Mouse (Mus musculus): ENCODE measurements at regions not wholly inside any gene's neighbourhood (a gene's known extent, or its start where the extent isn't known, plus 50 kb on each side); places are given as distances from the start of the nearest gene placed in this dataset.

DNA sequence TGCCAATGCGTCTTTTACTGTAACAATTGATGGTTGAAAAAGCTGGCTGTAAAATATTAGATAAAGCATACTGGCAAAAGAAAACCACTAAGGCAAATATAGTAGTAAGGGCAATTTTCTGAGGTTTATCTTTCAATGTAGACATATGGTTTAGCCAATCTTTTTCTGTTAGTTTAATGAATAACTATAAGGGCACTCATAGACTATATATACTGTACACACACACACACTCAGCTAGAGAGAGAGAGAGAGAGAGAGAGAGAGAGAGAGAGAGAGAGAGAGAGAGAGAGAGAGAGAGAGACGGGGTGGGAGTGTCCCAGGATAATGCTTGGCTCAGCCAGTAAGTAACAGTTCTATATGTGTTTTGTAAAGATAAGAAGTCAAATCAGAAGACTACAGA lies 85.3 kb upstream of the Tcf21 start:
- Histone ChIP-seq H3K4me3 (no peak overlapping the region), H3K4me1 (0 out of 2 replicates have a peak, but pooled peaks cover 4% of the 10 kb centered on the region), H3K27ac (no peak overlapping the region), H3K27me3 (ENCODE audit: insufficient read depth, poor library complexity, severe bottlenecking) (no peaks in the 10 kb centered on the region), H3K9me3 (no peaks in the 10 kb centered on the region), H3K36me3 (no peaks in the 10 kb centered on the region)
- WGBS = 72% methylated on average over 2 of the region's 2 CpGs
- DNase-seq (ENCODE audit: low spot score) = no peak

DNA sequence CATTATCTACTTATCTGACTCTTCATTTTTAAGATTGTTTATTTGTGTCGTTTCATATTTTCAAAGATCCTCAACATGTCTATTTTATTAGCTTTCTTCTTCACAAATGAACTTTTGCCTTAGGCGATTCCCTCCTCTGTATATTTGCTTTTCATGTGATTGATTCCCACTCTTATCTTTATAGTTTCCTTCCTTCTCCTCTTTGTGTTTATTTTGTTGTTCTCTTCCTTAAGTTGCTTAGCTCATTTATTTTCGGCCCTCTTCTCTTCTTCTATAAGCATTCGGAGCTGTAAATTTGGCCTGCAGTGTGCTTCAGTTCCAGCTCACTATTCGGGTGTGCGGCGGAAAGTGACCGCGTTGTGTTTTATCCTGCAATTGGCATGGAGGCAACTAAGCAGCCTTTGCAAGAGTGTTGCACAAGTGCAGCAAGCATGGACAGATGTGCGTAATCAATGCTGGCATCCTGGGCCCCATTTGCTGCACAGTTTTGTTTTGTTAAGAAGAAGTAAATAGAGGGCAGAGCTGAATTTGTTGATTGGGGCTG lies 73.5 kb upstream of the Tcf21 start:
- Histone ChIP-seq H3K9me3 (no peaks in the 10 kb centered on the region), H3K4me3 (no peak overlapping the region), H3K4me1 (no peaks in the 10 kb centered on the region), H3K27ac (no peak overlapping the region), H3K27me3 (ENCODE audit: insufficient read depth, poor library complexity, severe bottlenecking) (no peaks in the 10 kb centered on the region), H3K36me3 (no peaks in the 10 kb centered on the region)
- WGBS = 69% methylated on average over 10 of the region's 10 CpGs
- no peak for DNase-seq (ENCODE audit: low spot score)

DNA sequence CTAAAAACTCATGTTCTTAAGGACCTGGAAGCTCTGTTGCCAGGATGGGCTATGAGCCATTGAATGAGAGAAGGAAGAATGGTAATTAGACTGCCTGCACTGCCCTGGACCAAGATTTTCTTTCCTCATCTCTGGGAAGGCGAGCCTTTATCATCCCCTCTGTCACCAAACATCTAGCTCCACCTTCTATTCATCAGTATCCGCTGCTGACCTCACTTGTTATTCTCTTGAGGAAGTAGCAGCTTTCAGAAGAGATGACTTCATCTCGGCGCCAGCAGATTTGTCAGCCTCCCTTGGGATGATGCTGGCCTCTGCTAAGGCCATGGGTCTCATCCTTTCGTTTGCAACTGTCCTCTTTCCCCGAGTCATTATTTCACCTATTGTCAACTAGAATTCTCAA lies 67.5 kb upstream of the Tcf21 start:
- no peaks in the 10 kb centered on the region for H3K36me3 ChIP-seq
- H3K4me1 ChIP-seq = no peaks in the 10 kb centered on the region
- no peak overlapping the region for H3K4me3 ChIP-seq
- WGBS = 45% methylated on average over 6 of the region's 6 CpGs
- H3K9me3 ChIP-seq = no peaks in the 10 kb centered on the region
- no peak overlapping the region for H3K27ac ChIP-seq
- H3K27me3 ChIP-seq (ENCODE audit: insufficient read depth, poor library complexity, severe bottlenecking) = no peaks in the 10 kb centered on the region
- no peak for DNase-seq (ENCODE audit: low spot score)

DNA sequence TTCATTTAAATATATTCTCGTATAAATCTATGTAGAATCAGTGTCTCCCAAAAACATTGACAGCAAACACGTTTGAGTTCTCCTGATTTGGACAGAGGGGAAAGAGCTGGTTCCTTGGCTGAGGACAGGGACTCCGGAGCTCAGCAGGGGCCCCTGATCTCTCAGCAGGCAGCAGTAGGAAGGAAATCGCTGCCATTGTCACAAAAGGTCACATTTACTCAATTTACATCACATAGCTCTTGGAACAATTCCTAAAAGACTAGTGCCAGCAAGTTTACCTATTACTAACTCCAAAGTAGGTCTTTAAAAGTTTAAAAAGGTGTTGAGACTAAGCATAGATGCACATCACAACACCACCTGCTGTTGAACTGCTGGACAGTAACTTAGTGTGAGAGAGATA lies 59.7 kb upstream of the Tcf21 start:
- Histone ChIP-seq H3K27me3 (ENCODE audit: insufficient read depth, poor library complexity, severe bottlenecking) (no peaks in the 10 kb centered on the region), H3K4me3 (no peak overlapping the region), H3K9me3 (no peaks in the 10 kb centered on the region), H3K36me3 (no peaks in the 10 kb centered on the region), H3K4me1 (no peaks in the 10 kb centered on the region), H3K27ac (no peak overlapping the region)
- no peak for DNase-seq (ENCODE audit: low spot score)
- 28% methylated on average over 4 of the region's 4 CpGs for WGBS

DNA sequence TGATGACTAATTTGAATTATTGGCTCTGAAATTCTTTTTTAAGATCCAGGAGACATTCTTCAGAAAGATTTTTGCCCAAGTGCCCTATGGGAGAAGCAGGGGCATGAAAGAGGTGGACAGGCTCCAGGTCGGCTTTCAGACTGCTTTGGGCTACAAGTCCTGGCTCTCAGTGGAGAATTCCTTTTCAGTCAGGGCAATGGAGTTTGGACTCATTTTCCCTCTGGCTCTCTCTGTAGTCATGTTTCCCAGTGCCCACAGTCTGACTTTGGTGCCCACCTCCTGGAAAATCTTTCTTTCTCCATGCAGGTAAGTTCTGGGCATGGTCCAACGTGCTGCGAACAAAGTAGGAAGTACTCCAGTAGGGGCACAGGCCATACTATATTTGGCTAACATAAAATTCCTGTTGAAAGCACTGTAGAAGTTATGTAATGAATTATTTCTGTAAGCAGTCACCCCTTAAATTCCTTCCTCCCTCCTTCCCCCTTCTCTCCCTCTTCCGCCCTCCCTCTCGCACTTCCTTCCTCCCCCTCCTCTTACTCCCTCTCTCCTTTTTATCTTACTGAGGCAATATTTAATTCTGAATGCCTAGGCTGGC lies 57.7 kb upstream of the Tcf21 start:
- no peaks in the 10 kb centered on the region for H3K9me3 ChIP-seq
- no peak for DNase-seq (ENCODE audit: low spot score)
- no peaks in the 10 kb centered on the region for H3K27me3 ChIP-seq (ENCODE audit: insufficient read depth, poor library complexity, severe bottlenecking)
- WGBS = 76% methylated on average over 5 of the region's 5 CpGs
- H3K27ac ChIP-seq = no peak overlapping the region
- no peaks in the 10 kb centered on the region for H3K36me3 ChIP-seq
- H3K4me1 ChIP-seq = peaks cover 7% of the 10 kb centered on the region
- no peak overlapping the region for H3K4me3 ChIP-seq

DNA sequence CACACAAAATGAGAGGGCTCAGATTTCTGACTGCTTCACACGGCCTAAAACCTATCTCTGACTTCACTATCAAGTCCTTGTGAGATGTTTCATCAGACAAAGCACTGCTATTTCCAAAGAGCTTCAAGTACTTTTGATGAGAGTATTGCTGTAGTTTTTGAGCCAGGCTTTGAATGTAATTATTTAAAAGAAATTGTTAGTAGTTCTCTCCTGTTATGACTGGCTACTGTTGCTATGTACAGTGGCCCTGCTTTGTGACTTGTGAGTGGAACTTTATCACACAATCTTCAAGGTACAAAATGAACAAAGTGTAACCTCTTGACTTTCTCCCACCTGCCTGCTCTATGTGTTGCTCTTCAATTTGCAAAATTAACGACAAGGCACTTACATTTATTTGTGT lies 57.1 kb upstream of the Tcf21 start:
- Histone ChIP-seq H3K27ac (no peak overlapping the region), H3K36me3 (no peaks in the 10 kb centered on the region), H3K4me1 (peaks cover 9% of the 10 kb centered on the region), H3K9me3 (no peaks in the 10 kb centered on the region), H3K27me3 (ENCODE audit: insufficient read depth, poor library complexity, severe bottlenecking) (no peaks in the 10 kb centered on the region), H3K4me3 (no peak overlapping the region)
- DNase-seq (ENCODE audit: low spot score) = no peak
- 58% methylated on average over 2 of the region's 2 CpGs for WGBS

DNA sequence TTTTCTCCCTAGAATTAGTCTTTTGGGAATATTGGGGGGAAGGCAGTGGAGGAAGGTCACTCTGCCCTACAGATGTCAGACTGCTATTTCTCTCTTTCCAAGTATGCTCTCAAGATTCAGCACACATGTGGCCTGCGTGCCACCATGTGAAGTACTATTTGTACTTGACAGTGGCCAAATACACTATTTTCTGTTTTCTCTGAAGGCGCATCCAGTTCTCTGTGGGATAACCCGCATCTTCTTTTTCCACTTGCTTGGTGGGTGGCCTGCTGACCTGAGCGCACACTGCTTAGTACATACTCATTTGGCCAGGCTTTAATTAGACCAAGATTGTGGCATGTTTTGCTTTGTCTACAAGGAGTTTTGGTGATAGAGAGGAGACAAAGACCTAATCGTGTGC lies 55.7 kb upstream of the Tcf21 start:
- Histone ChIP-seq H3K27ac (no peak overlapping the region), H3K27me3 (ENCODE audit: insufficient read depth, poor library complexity, severe bottlenecking) (no peaks in the 10 kb centered on the region), H3K9me3 (no peaks in the 10 kb centered on the region), H3K4me1 (peaks cover 9% of the 10 kb centered on the region), H3K36me3 (no peaks in the 10 kb centered on the region), H3K4me3 (no peak overlapping the region)
- DNase-seq (ENCODE audit: low spot score) = no peak
- WGBS = 62% methylated on average over 5 of the region's 5 CpGs

DNA sequence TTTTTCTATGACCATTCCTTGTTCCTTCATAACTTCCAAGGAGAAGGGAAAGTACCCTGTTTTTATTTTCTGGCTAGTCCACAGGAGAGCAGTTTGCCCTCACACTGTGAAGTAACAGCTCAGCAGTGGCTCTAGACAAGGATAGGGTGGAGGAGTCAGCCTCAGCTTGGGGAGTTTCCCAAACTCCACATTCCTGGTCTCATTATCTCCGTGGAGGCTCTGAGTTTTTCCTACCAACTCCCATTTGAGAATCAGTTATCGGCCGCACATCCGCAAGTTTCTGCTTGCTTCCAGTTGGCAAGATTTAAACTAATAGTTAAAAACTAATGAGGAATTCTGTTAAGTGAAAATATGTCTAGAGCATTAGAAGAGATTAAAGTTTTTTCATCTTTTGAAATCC lies 55.2 kb upstream of the Tcf21 start:
- WGBS = 45% methylated on average over 4 of the region's 4 CpGs

More for the DNA sequence above, 55.2 kb upstream of the Tcf21 start:
- Histone ChIP-seq H3K36me3 (no peaks in the 10 kb centered on the region), H3K4me3 (no peak overlapping the region), H3K4me1 (peaks cover 9% of the 10 kb centered on the region), H3K27me3 (ENCODE audit: insufficient read depth, poor library complexity, severe bottlenecking) (no peaks in the 10 kb centered on the region), H3K9me3 (no peaks in the 10 kb centered on the region), H3K27ac (no peak overlapping the region)
- DNase-seq (ENCODE audit: low spot score) = no peak
